Mouse (Mus musculus): ENCODE results near the gene Olfr616. TPM values are rescaled to one million over a fixed set of nuclear protein-coding genes. Genes with fewer than 3 reads are reported as not detected.
"Not testable (repeated sequence)": the region's sequence is repeated elsewhere in the genome, so short reads cannot be mapped to it uniquely, and the experiment has no call there.

Olfr616 gene
- polyA plus RNA-seq (2012; ENCODE audit: insufficient read depth, insufficient read length, missing spikeins), result not detected in 2 replicates

DNA sequence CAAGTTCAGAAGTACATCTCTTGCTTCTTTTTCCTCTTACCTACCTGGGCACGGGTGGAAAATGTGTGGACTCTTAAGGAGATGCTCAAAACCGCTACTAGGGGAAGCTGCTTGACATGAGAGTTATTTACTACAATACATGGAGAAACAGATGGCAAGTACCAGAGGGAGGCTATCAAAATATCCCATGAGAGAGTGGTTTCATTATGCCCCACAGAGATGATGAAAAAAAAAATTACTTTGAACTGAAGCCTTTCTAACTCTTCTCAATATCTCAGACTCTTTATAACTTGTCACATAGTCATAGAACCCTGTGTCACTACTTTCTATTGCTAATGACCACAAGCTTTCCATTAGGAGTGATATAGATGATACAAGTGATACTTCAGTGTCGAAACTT lies at the start of gene Olfr616:
Gene Olfr616 (minus strand): TSS at position 101 of the 400 bp plus-strand sequence.
- no peak within 1 kb of the TSS for H3K27ac ChIP-seq (ENCODE audit: insufficient read depth, low read depth, low read length)
- no peak for TF ChIP-seq POLR2A (IDR thresholded peaks at IDR 0.05; ENCODE audit: borderline replicate concordance, low read depth, low read length)
- TF ChIP-seq CTCF (IDR thresholded peaks at IDR 0.05; ENCODE audit: low read depth, low read length), result no peak
- H3K4me1 ChIP-seq (ENCODE audit: control insufficient read depth, insufficient read depth, low read length), result no peaks in the 10 kb centered on the region
- H3K4me3 ChIP-seq (ENCODE audit: insufficient read depth, low read length), result no peak within 1 kb of the TSS

DNA sequence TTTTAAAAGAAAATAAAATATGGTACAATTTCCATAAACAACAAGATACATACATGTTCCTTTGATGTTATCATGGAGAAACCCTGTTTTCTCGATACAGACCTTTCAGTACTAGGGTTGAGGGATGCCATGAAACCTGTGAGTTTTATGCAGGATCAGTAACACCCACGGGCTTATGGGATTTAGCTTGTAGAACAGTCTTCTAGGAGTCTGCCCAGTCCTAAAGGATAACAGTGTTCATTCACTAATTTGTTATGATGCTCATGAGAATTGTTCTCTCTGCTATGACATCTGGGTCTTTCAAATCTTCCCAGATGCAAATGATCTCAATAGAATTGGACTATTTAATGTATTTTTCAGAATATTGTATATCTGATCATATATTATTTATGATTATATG lies 43.5 kb upstream of the Olfr616 start, which contains the start of gene Olfr620:
Gene Olfr620 (minus strand): TSS at position 101 of the 400 bp plus-strand sequence.
- Histone ChIP-seq H3K4me1 (ENCODE audit: control insufficient read depth, insufficient read depth, low read length) (no peaks in the 10 kb centered on the region), H3K27ac (ENCODE audit: insufficient read depth, low read depth, low read length) (no peak within 1 kb of the TSS), H3K4me3 (ENCODE audit: insufficient read depth, low read length) (no peak within 1 kb of the TSS)
- no peak for TF ChIP-seq POLR2A (IDR thresholded peaks at IDR 0.05; ENCODE audit: borderline replicate concordance, low read depth, low read length)
- TF ChIP-seq CTCF (IDR thresholded peaks at IDR 0.05; ENCODE audit: low read depth, low read length), result no peak

DNA sequence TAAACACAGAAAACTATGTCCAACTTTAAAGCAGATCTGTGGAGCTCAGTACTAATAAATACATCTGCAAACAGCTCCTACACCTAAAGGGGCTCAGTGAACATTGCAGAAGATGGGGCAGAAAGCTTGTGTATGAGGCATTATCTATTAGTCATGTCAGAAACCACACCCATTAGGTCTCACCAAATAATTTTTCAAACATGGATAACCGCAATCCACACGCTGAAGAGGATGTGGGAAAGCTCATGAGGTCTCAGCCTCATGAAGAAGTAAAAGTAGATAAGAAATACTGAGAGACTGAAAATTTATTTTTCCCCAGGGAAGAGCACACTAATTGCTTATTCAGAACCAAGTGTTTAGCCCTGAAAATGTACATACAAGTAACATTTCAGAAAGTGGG lies 38.5 kb upstream of the Olfr616 start:
- Histone ChIP-seq H3K4me1 (ENCODE audit: control insufficient read depth, insufficient read depth, low read length) (no peaks in the 10 kb centered on the region), H3K27ac (ENCODE audit: insufficient read depth, low read depth, low read length) (no peak overlapping the region), H3K4me3 (ENCODE audit: insufficient read depth, low read length) (no peak overlapping the region)
- TF ChIP-seq CTCF (IDR thresholded peaks at IDR 0.05; ENCODE audit: low read depth, low read length), result no peak
- no peak for TF ChIP-seq POLR2A (IDR thresholded peaks at IDR 0.05; ENCODE audit: borderline replicate concordance, low read depth, low read length)

DNA sequence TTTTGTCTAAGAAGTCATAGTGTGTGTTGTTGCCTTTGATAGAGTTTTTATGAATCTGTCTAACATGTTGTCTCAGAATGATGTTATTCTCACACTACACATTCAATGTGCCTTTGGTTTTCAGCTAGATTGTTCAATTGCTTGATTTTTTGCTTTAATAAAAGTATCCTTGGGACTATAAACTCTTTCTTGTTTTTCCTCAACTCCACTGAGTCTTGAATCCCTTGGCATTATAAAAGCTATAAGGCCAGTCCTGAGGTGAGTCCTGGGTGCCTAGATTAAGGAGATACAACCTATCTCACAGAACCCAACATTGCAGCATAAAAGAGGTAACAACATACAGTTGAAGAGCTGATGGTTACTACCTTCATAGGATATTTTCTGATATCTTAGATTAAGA lies 31.3 kb upstream of the Olfr616 start, which contains the start of gene Olfr619:
Gene Olfr619 (plus strand): TSS at position 301 of the 400 bp plus-strand sequence.
- no peak for TF ChIP-seq CTCF (IDR thresholded peaks at IDR 0.05; ENCODE audit: low read depth, low read length)
- no peak for TF ChIP-seq POLR2A (IDR thresholded peaks at IDR 0.05; ENCODE audit: borderline replicate concordance, low read depth, low read length)
- no peak within 1 kb of the TSS for H3K27ac ChIP-seq (ENCODE audit: insufficient read depth, low read depth, low read length)
- no peak within 1 kb of the TSS for H3K4me3 ChIP-seq (ENCODE audit: insufficient read depth, low read length)
- no peaks in the 10 kb centered on the region for H3K4me1 ChIP-seq (ENCODE audit: control insufficient read depth, insufficient read depth, low read length)

DNA sequence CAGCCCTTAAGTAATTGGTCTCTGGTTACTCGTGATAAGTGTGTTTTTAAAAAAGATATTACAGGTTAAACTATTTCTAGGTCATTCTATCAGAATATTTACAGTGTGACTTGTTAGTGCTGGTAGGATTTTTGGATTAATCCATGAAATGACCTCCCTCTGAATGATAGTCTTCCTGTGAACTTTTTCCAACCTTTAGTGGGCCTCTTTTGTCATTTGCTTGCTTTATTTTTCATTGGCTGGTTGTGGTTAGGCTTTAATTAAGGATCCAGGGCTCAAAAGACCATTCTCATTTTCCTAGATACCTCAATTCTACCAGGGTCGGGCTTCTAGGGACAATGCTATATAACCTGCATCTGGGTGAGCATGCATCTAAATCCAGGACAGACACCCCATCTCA lies 20.9 kb upstream of the Olfr616 start, which contains the start of gene Olfr618:
Gene Olfr618 (plus strand): TSS at position 301 of the 400 bp plus-strand sequence.
- Histone ChIP-seq H3K27ac (ENCODE audit: insufficient read depth, low read depth, low read length) (no peak within 1 kb of the TSS), H3K4me3 (ENCODE audit: insufficient read depth, low read length) (no peak within 1 kb of the TSS), H3K4me1 (ENCODE audit: control insufficient read depth, insufficient read depth, low read length) (no peaks in the 10 kb centered on the region)
- TF ChIP-seq POLR2A (IDR thresholded peaks at IDR 0.05; ENCODE audit: borderline replicate concordance, low read depth, low read length) (no peak), CTCF (IDR thresholded peaks at IDR 0.05; ENCODE audit: low read depth, low read length) (no peak)

DNA sequence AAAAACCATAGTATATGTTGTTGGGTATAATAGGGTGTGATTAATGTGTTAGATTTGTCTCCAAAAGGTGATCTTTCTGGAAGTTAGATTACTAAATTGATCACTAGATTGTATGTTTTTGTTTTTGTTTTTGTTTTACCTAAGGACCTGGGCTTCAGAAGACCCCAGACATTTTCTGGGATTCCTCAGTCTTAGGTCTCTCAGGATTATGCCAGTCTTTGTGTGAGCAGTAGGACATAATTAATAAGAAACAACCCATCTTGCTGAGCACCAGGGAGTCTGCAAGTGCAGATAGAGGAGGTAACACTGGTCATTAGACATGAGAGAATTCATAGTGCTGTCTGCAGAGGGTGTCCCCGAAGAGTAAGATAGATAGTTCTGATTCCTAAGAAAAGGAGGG lies 3.8 kb upstream of the Olfr616 start, which contains the start of gene Olfr617:
Gene Olfr617 (plus strand): TSS at position 301 of the 400 bp plus-strand sequence.
- Histone ChIP-seq H3K27ac (ENCODE audit: insufficient read depth, low read depth, low read length) (no peak within 1 kb of the TSS), H3K4me1 (ENCODE audit: control insufficient read depth, insufficient read depth, low read length) (no peaks in the 10 kb centered on the region), H3K4me3 (ENCODE audit: insufficient read depth, low read length) (no peak within 1 kb of the TSS)
- TF ChIP-seq CTCF (IDR thresholded peaks at IDR 0.05; ENCODE audit: low read depth, low read length) (no peak), POLR2A (IDR thresholded peaks at IDR 0.05; ENCODE audit: borderline replicate concordance, low read depth, low read length) (no peak)

DNA sequence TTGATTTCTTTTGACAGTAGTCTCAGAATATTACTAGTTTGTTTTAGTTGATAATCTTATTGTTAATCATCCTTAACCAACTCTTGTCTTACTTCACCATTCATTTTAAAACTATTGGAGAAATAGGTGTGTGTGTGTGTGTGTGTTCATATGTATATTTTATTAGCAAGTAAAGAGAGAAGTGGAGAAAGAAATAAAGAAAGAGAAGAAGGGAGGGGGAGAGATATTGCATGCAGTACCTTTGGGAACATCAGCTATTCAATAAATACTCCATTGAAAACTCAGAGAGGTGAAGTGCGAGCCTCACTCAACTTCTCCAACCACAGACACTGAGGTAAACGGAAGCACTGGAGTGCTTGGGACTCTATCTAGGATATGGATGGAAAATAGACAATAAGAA lies 13.2 kb downstream of the Olfr616 start, which contains the start of gene Olfr615:
Gene Olfr615 (plus strand): TSS at position 301 of the 400 bp plus-strand sequence.
- H3K4me1 ChIP-seq (ENCODE audit: control insufficient read depth, insufficient read depth, low read length), result no peaks in the 10 kb centered on the region
- TF ChIP-seq POLR2A (IDR thresholded peaks at IDR 0.05; ENCODE audit: borderline replicate concordance, low read depth, low read length), result no peak
- no peak for TF ChIP-seq CTCF (IDR thresholded peaks at IDR 0.05; ENCODE audit: low read depth, low read length)
- no peak within 1 kb of the TSS for H3K4me3 ChIP-seq (ENCODE audit: insufficient read depth, low read length)
- no peak within 1 kb of the TSS for H3K27ac ChIP-seq (ENCODE audit: insufficient read depth, low read depth, low read length)

DNA sequence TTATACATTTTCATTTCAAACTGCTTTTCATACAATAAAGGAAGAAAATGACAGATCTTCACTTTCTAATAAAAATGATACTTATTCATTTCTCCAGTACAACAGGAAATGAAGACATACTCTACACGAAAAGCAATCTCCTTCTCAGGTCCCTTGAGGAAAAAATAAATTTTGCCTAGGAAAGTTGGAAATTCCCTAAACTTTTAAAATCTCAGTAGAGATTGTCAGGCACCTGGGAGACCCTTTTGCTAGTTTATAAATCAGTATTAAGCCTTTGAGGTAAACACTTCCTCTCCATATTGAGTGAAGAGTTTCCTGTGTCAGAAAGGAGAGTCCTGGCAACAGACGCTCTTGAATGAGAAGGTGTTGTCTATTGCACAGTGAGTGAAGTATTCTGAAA lies 21.2 kb downstream of the Olfr616 start, which contains the start of gene Olfr613:
Gene Olfr613 (plus strand): TSS at position 301 of the 400 bp plus-strand sequence.
- H3K4me1 ChIP-seq (ENCODE audit: control insufficient read depth, insufficient read depth, low read length), result no peaks in the 10 kb centered on the region

DNA sequence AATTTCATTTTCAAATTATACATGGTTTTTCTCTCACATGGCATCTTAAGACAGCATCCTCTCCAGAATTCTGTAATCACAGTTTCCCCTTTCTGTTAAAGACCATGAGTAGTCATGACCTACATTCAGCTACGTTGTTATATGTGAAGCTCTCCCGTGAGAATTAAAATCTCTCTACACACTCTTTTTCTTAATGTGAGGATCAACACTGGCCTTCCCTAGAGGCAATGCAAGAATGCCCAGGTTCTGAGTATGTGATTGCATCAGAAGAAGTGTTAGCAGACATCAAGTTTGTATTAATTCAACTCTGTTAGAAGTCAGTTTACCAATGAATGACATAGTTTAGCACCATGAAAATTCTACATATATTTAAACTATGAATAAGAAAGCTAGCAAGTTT lies 26.3 kb downstream of the Olfr616 start, which contains the start of gene Olfr612:
Gene Olfr612 (minus strand): TSS at position 101 of the 400 bp plus-strand sequence.
- H3K27ac ChIP-seq (ENCODE audit: insufficient read depth, low read depth, low read length); H3K4me1 ChIP-seq (ENCODE audit: control insufficient read depth, insufficient read depth, low read length); H3K4me3 ChIP-seq (ENCODE audit: insufficient read depth, low read length): not testable (repeated sequence)

More for the DNA sequence above, 21.2 kb downstream of the Olfr616 start, which contains the start of gene Olfr613:
- Histone ChIP-seq H3K27ac (ENCODE audit: insufficient read depth, low read depth, low read length) (no peak within 1 kb of the TSS), H3K4me3 (ENCODE audit: insufficient read depth, low read length) (no peak within 1 kb of the TSS)
- TF ChIP-seq CTCF (IDR thresholded peaks at IDR 0.05; ENCODE audit: low read depth, low read length) (no peak), POLR2A (IDR thresholded peaks at IDR 0.05; ENCODE audit: borderline replicate concordance, low read depth, low read length) (no peak)

DNA sequence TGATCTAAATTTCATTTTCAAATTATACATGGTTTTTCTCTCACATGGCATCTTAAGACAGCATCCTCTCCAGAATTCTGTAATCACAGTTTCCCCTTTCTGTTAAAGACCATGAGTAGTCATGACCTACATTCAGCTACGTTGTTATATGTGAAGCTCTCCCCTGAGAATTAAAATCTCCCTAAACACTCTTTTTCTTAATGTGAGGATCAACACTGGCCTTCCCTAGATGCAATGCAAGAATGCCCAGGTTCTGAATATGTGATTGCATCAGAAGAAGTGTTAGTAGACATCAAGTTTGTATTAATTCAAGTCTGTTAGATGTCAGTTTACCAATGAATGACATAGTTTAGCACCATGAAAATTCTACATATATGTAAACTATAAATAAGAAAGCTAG lies 48.2 kb downstream of the Olfr616 start, which contains the start of gene Olfr611:
Gene Olfr611 (minus strand): TSS at position 101 of the 400 bp plus-strand sequence.
- not testable (repeated sequence) for H3K27ac ChIP-seq (ENCODE audit: insufficient read depth, low read depth, low read length); H3K4me1 ChIP-seq (ENCODE audit: control insufficient read depth, insufficient read depth, low read length); H3K4me3 ChIP-seq (ENCODE audit: insufficient read depth, low read length)

Other genes starting within 250 kb of the Olfr616 start
- not detected in 2 replicates for gene Olfr598, start 245.6 kb downstream of the Olfr616 start, polyA plus RNA-seq (2012; ENCODE audit: insufficient read depth, insufficient read length, missing spikeins)
- gene Olfr599, start 233.2 kb downstream of the Olfr616 start, polyA plus RNA-seq (2012; ENCODE audit: insufficient read depth, insufficient read length, missing spikeins), result not detected in 2 replicates
- not detected in 2 replicates for gene Olfr600, start 219.5 kb downstream of the Olfr616 start, polyA plus RNA-seq (2012; ENCODE audit: insufficient read depth, insufficient read length, missing spikeins)
- gene Olfr601, start 206.5 kb downstream of the Olfr616 start, polyA plus RNA-seq (2012; ENCODE audit: insufficient read depth, insufficient read length, missing spikeins), result not detected in 2 replicates
- not detected in 2 replicates for gene Olfr603, start 183.0 kb downstream of the Olfr616 start, polyA plus RNA-seq (2012; ENCODE audit: insufficient read depth, insufficient read length, missing spikeins)
- gene Usp17lc, start 154.1 kb downstream of the Olfr616 start, polyA plus RNA-seq (2012; ENCODE audit: insufficient read depth, insufficient read length, missing spikeins), result not detected in 2 replicates
- not detected in 2 replicates for gene Olfr605, start 123.7 kb downstream of the Olfr616 start, polyA plus RNA-seq (2012; ENCODE audit: insufficient read depth, insufficient read length, missing spikeins)
- not detected in 2 replicates for gene Olfr606, start 120.1 kb downstream of the Olfr616 start, polyA plus RNA-seq (2012; ENCODE audit: insufficient read depth, insufficient read length, missing spikeins)
- gene Olfr607, start 105.0 kb downstream of the Olfr616 start, polyA plus RNA-seq (2012; ENCODE audit: insufficient read depth, insufficient read length, missing spikeins), result not detected in 2 replicates
- not detected in 2 replicates for gene Olfr608, start 99.3 kb downstream of the Olfr616 start, polyA plus RNA-seq (2012; ENCODE audit: insufficient read depth, insufficient read length, missing spikeins)
- not detected in 2 replicates for gene Olfr609, start 71.1 kb downstream of the Olfr616 start, polyA plus RNA-seq (2012; ENCODE audit: insufficient read depth, insufficient read length, missing spikeins)
- gene Olfr610, start 57.0 kb downstream of the Olfr616 start, polyA plus RNA-seq (2012; ENCODE audit: insufficient read depth, insufficient read length, missing spikeins), result not detected in 2 replicates
- gene Olfr611, start 48.3 kb downstream of the Olfr616 start, polyA plus RNA-seq (2012; ENCODE audit: insufficient read depth, insufficient read length, missing spikeins), result not detected in 2 replicates
- gene Olfr612, start 26.4 kb downstream of the Olfr616 start, polyA plus RNA-seq (2012; ENCODE audit: insufficient read depth, insufficient read length, missing spikeins), result not detected in 2 replicates
- gene Olfr613, start 21.1 kb downstream of the Olfr616 start, polyA plus RNA-seq (2012; ENCODE audit: insufficient read depth, insufficient read length, missing spikeins), result not detected in 2 replicates
- not detected in 2 replicates for gene Olfr615, start 13.1 kb downstream of the Olfr616 start, polyA plus RNA-seq (2012; ENCODE audit: insufficient read depth, insufficient read length, missing spikeins)
- not detected in 2 replicates for gene Olfr617, start 3.9 kb upstream of the Olfr616 start, polyA plus RNA-seq (2012; ENCODE audit: insufficient read depth, insufficient read length, missing spikeins)
- not detected in 2 replicates for gene Olfr618, start 21.0 kb upstream of the Olfr616 start, polyA plus RNA-seq (2012; ENCODE audit: insufficient read depth, insufficient read length, missing spikeins)
- gene Olfr619, start 31.4 kb upstream of the Olfr616 start, polyA plus RNA-seq (2012; ENCODE audit: insufficient read depth, insufficient read length, missing spikeins), result not detected in 2 replicates
- 0.19 and 0.27 TPM in 2 replicates for gene Olfr620, start 43.4 kb upstream of the Olfr616 start, polyA plus RNA-seq (2012; ENCODE audit: insufficient read depth, insufficient read length, missing spikeins)
- not detected in 2 replicates for gene Olfr622, start 73.6 kb upstream of the Olfr616 start, polyA plus RNA-seq (2012; ENCODE audit: insufficient read depth, insufficient read length, missing spikeins)
- gene Olfr623, start 94.6 kb upstream of the Olfr616 start, polyA plus RNA-seq (2012; ENCODE audit: insufficient read depth, insufficient read length, missing spikeins), result not detected in 2 replicates
- gene Olfr624, start 102.0 kb upstream of the Olfr616 start, polyA plus RNA-seq (2012; ENCODE audit: insufficient read depth, insufficient read length, missing spikeins), result not detected in 2 replicates
- not detected in 2 replicates for gene Olfr625-ps1, start 113.6 kb upstream of the Olfr616 start, polyA plus RNA-seq (2012; ENCODE audit: insufficient read depth, insufficient read length, missing spikeins)
- gene Olfr243, start 145.5 kb upstream of the Olfr616 start, polyA plus RNA-seq (2012; ENCODE audit: insufficient read depth, insufficient read length, missing spikeins), result not detected in 2 replicates
- gene Olfr628, start 161.2 kb upstream of the Olfr616 start, polyA plus RNA-seq (2012; ENCODE audit: insufficient read depth, insufficient read length, missing spikeins), result not detected in 2 replicates
- gene Olfr629, start 175.8 kb upstream of the Olfr616 start, polyA plus RNA-seq (2012; ENCODE audit: insufficient read depth, insufficient read length, missing spikeins), result not detected in 2 replicates
- gene Olfr630, start 188.2 kb upstream of the Olfr616 start, polyA plus RNA-seq (2012; ENCODE audit: insufficient read depth, insufficient read length, missing spikeins), result not detected in 2 replicates
- gene Olfr69, start 202.5 kb upstream of the Olfr616 start, polyA plus RNA-seq (2012; ENCODE audit: insufficient read depth, insufficient read length, missing spikeins), result not detected in 2 replicates
- not detected in 2 replicates for gene Olfr68, start 210.6 kb upstream of the Olfr616 start, polyA plus RNA-seq (2012; ENCODE audit: insufficient read depth, insufficient read length, missing spikeins)
- gene Olfr67, start 222.7 kb upstream of the Olfr616 start, polyA plus RNA-seq (2012; ENCODE audit: insufficient read depth, insufficient read length, missing spikeins), result not detected in 2 replicates
- gene Hbb-bt, start 244.9 kb upstream of the Olfr616 start, polyA plus RNA-seq (2012; ENCODE audit: insufficient read depth, insufficient read length, missing spikeins), result not detected in 2 replicates